In the genomic region with DNA sequence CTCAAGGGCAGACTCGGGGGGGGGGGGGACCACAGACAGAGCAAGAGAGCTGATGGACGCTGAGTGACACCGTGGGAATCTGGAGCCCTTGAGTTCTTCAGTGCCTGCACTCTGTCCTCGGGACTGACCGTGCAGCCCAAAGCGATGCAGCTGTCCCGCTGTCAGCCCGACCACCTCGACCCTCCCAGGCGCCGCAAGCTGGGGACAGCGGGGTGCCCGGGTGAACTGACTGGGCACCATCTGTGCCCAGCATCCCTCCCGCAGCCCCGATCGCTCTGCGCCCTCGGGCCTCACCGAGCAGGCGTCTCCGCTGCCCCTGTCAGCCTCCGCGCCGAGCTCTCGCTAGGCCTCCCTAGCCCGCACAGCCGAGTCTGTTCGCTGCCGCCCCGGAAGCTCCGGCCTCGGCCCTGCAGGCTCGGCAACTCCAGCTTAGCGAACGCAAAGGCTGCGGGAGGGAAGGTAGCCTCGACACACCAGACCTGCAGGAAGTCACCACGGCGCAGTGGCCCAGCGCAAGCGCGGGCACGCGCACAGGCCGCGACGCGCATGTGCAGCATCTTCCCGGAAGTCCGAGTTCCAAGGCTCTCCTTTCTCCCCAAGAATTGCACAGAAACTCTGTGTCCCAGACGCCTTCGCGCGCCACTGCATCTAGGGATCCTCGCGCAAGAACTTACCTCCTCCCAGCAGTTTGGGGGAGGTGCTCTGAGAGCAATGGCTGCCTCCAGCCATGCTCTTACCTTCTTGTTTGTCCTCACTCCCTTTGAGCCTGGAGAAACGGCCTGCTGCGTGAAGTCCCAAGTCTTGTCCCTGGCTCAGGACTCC, we compare ENCODE assay signal across 8 mouse cellular contexts. TPM values are rescaled to one million over a fixed set of nuclear protein-coding genes. Genes with fewer than 3 reads are reported as not detected.
DNase-seq lines count a peak whose midpoint lies in the region; ATAC-seq and TF ChIP-seq lines count a peak whose summit lies in the region.

Rbak (minus strand) TSS at position 521 of the 822 bp plus-strand sequence.
Spdye4b (plus strand) TSS at position 763 of the 822 bp plus-strand sequence.

- peak within 1 kb of the TSS; percentile 91 for H3K4me3 ChIP-seq in E14TG2a.4 (replicated peaks; ENCODE audit: low read length)
- peak within 1 kb of the TSS; percentile 94 for H3K4me3 ChIP-seq in forebrain, embryonic 13.5 days
- peak within 1 kb of the TSS; percentile 80 for H3K4me3 ChIP-seq in liver, postnatal 0 days (ENCODE audit: low read depth, low read length)
- H3K4me3 ChIP-seq in neural tube, embryonic 14.5 days (ENCODE audit: low read depth, low read length), result peak within 1 kb of the TSS; percentile 91

- H3K9ac ChIP-seq in forebrain, embryonic 13.5 days, result peak within 1 kb of the TSS; percentile 96
- peak within 1 kb of the TSS; percentile 86 for H3K9ac ChIP-seq in liver, postnatal 0 days (replicated peaks)
- H3K9ac ChIP-seq in neural tube, embryonic 14.5 days (replicated peaks; ENCODE audit: low read depth, low read length), result peak within 1 kb of the TSS; percentile 95

- peak within 1 kb of the TSS; percentile 89 for H3K4me2 ChIP-seq in forebrain, embryonic 13.5 days
- peak within 1 kb of the TSS; percentile 97 for H3K4me2 ChIP-seq in liver, postnatal 0 days (ENCODE audit: low read depth, low read length)
- peak within 1 kb of the TSS; percentile 81 for H3K4me2 ChIP-seq in neural tube, embryonic 14.5 days (ENCODE audit: low read depth, low read length)

- peaks cover 6% of the 10 kb centered on the region for H3K9me3 ChIP-seq in E14TG2a.4 (ENCODE audit: low read length)
- 0 out of 2 replicates have a peak, but pooled peaks cover 6% of the 10 kb centered on the region for H3K9me3 ChIP-seq in forebrain, embryonic 13.5 days (replicated peaks)
- H3K9me3 ChIP-seq in liver, postnatal 0 days (ENCODE audit: low read length), result no peaks in the 10 kb centered on the region; the same call in 1 of the 2 replicates
- no peaks in the 10 kb centered on the region for H3K9me3 ChIP-seq in neural tube, embryonic 14.5 days (ENCODE audit: control insufficient read depth, low read length)

- H3K4me1 ChIP-seq in E14TG2a.4 (replicated peaks; ENCODE audit: low read depth, low read length), result peaks cover 13% of the 10 kb centered on the region
- H3K4me1 ChIP-seq in forebrain, embryonic 13.5 days, result peaks cover 14% of the 10 kb centered on the region
- peaks cover 7% of the 10 kb centered on the region for H3K4me1 ChIP-seq in liver, postnatal 0 days (ENCODE audit: insufficient read depth)
- peaks cover 11% of the 10 kb centered on the region; the same call in 1 of the 2 replicates for H3K4me1 ChIP-seq in neural tube, embryonic 14.5 days (ENCODE audit: control insufficient read depth, insufficient read depth, low read length)

- intact Hi-C loops in heart, postnatal 10 days (cut with DNase I), result loop anchor here (1.0 kb wide), 1 partner anchor 55 kb away; the partner anchor contains the start of gene Zfp12

- H3K27ac ChIP-seq in forebrain, embryonic 13.5 days, result peak within 1 kb of the TSS; percentile 90
- H3K27ac ChIP-seq in liver, postnatal 0 days (ENCODE audit: low read depth), result peak within 1 kb of the TSS; percentile 67; the same call in 1 of the 2 replicates
- H3K27ac ChIP-seq in neural tube, embryonic 14.5 days (ENCODE audit: low read depth, low read length), result peak within 1 kb of the TSS; percentile 88

- ATAC-seq in cerebellum, adult (ENCODE audit: insufficient number of reproducible peaks, low FRiP score, low TSS enrichment), result peak; percentile 99
- ATAC-seq in forebrain, embryonic 13.5 days, result peak; percentile 98
- peak; percentile 98 for ATAC-seq in liver, postnatal 0 days
- ATAC-seq in neural tube, embryonic 14.5 days (ENCODE audit: low read depth), result peak; percentile 97

- H3K36me3 ChIP-seq in E14TG2a.4 (ENCODE audit: insufficient read depth, low read length), result peaks cover 30% of the 10 kb centered on the region
- H3K36me3 ChIP-seq in forebrain, embryonic 13.5 days (ENCODE audit: poor library complexity, severe bottlenecking), result peaks cover 31% of the 10 kb centered on the region
- peaks cover 18% of the 10 kb centered on the region for H3K36me3 ChIP-seq in liver, postnatal 0 days (replicated peaks; ENCODE audit: insufficient read depth, low read length)
- H3K36me3 ChIP-seq in neural tube, embryonic 14.5 days (ENCODE audit: control insufficient read depth, insufficient read depth, low read length), result peaks cover 24% of the 10 kb centered on the region

- no peak for TF ChIP-seq CTCF in E14TG2a.4 (conservative IDR thresholded peaks at IDR 0.05; ENCODE audit: low read length)
- no peak for TF ChIP-seq CTCF in liver, postnatal 0 days (IDR thresholded peaks at IDR 0.05; ENCODE audit: low read depth)

- TF ChIP-seq EP300 in liver, postnatal 0 days (IDR thresholded peaks at IDR 0.05; ENCODE audit: low read depth), result no peak

- H3K27me3 ChIP-seq in E14TG2a.4 (ENCODE audit: insufficient read depth, low read length), result no peaks in the 10 kb centered on the region; the same call in 1 of the 2 replicates
- H3K27me3 ChIP-seq in forebrain, embryonic 13.5 days, result peaks cover 3% of the 10 kb centered on the region; the same call in 1 of the 2 replicates
- H3K27me3 ChIP-seq in liver, postnatal 0 days (ENCODE audit: insufficient read depth, low read length), result no peaks in the 10 kb centered on the region
- H3K27me3 ChIP-seq in neural tube, embryonic 14.5 days (ENCODE audit: control insufficient read depth, insufficient read depth, low read length), result no peaks in the 10 kb centered on the region

- peak; percentile 93 to 94 for DNase-seq in heart, postnatal 10 days
- DNase-seq in large intestine, adult 2 months (ENCODE audit: low read depth, low spot score), result peak; percentile 79
- peak; percentile 90 for DNase-seq in liver, postnatal 0 days
- peak; percentile 87 for DNase-seq in testis, postnatal 10 days (ENCODE audit: low spot score)

- WGBS in forebrain, embryonic 13.5 days, result under 1% methylated on average over 57 of the region's 58 CpGs
- under 1% methylated on average over 58 of the region's 58 CpGs for WGBS in large intestine, adult 2 months
- under 1% methylated on average over 55 of the region's 58 CpGs for WGBS in liver, postnatal 0 days (ENCODE audit: insufficient replicate concordance)
- WGBS in neural tube, embryonic 14.5 days, result under 1% methylated on average over 58 of the region's 58 CpGs

RNA-seq across cellular contexts. Expression of gene Rbak, which starts in this region (rescaled TPM):
- polyA plus RNA-seq in forebrain, embryonic 13.5 days (2015; fragmentation: Nextera tagmentation; extraction: Ambion mirVana), result 14.9 and 15.7 TPM in 2 replicates
- total RNA-seq in heart, postnatal 10 days (2021), result 1 to 10 TPM; 8.4 to 9.4 TPM
- polyA plus RNA-seq in large intestine, adult 2 months (2012; rRNA removed), result 2.6 and 3.1 TPM in 2 replicates
- polyA plus RNA-seq in liver, postnatal 0 days (2015; fragmentation: Nextera tagmentation; extraction: Ambion mirVana), result 1.5 and 1.6 TPM in 2 replicates
- 16.6 and 20.9 TPM in 2 replicates for polyA plus RNA-seq in neural tube, embryonic 14.5 days (2014; fragmentation: Nextera tagmentation; extraction: Ambion mirVana)

RNA-seq across cellular contexts. Expression of gene Spdye4b, which starts in this region (rescaled TPM):
- not detected in 2 replicates for polyA plus RNA-seq in forebrain, embryonic 13.5 days (2015; fragmentation: Nextera tagmentation; extraction: Ambion mirVana)
- not detected for total RNA-seq in heart, postnatal 10 days (2021)
- polyA plus RNA-seq in large intestine, adult 2 months (2012; rRNA removed), result not detected in 2 replicates
- polyA plus RNA-seq in liver, postnatal 0 days (2015; fragmentation: Nextera tagmentation; extraction: Ambion mirVana), result not detected in 2 replicates
- polyA plus RNA-seq in neural tube, embryonic 14.5 days (2014; fragmentation: Nextera tagmentation; extraction: Ambion mirVana), result not detected in 2 replicates

Comparison
In these comparisons a context has a peak if more than half of its experiments do, and no peak if none do; other contexts are left out.
1. Peak in every context shown above with its lines: DNase-seq, ATAC-seq, H3K4me3 ChIP-seq and H3K27ac ChIP-seq.